Mouse (Mus musculus) liver (tissue): ENCODE measurements around the gene Kmo.

ENCODE experiments used
- DNase-seq: peaks from one replicate; pipeline ENCODE4 v3.0.0-alpha.2; 2020; ENCODE audit warnings: mixed read lengths

The Kmo gene

GRCm38 (mm10) chr1:175619814-175620431, at the start of gene Kmo:
Gene Kmo (plus strand): TSS chr1:175620381.
- DNase-seq: no peak

GRCm38 (mm10) chr1:175574129-175574528, 46.1 kb upstream of the Kmo start:
- DNase-seq: no peak

DNA sequence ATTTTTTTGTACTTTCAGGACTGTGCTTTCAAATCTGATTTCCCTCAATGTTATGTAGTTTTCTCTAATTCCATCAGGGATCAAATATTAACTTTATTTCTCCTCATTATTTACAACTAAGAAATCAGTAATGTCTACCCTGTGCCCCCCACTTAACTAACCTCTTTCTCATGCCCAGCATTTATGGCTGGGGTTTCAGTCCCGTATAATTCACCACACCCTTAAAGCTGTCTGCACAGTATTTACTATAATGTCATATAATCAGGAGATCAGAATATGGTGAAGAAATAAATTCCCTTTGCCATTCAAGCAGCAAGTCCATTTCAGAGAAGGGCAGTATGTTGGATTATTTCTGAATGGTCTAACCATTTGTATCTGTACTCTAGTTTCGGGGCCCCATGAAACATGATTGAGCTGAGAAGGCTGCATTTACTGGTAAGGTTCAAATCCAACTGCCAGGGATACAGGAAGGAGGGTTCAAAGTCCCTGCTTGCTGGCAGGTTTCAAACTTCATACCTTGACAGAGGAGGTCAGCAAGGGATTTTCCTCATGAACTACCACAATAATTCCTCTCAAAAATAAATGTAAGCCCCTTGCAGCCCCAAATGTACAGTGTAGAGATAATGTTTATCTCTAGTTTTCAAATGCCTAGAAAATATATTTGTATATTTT, 41.6 kb upstream of the Kmo start:
- no peak for DNase-seq

DNA sequence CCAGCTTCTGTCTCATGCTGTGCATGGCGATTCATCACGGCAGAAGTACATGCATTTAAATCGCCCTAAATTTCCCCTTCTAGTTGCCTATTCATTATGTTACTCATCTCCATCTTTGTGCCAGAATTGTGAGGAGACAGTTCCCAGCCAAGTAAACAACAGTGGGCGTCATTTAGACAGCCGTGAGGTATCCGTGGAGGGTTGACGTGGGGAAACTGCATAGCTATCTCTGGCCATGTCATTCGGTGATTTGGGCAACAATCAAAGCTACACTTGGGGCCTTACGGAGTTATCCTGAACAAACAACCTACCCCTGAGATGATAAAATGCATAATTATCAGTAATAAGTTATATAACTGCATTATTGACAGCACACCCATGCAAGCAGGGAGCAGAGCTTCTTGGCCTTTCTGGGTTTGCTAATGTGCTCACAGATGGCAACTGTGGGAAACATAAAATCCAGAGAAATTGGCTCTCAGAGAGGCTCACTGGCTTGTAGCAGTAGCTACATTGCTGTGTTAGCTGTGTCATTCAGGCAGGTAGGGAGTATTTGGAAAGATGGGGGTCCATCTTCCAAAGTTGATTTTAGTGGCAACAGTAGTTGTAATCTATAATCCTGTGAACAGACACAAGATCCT, 40.5 kb upstream of the Kmo start:
- DNase-seq: no peak

DNA sequence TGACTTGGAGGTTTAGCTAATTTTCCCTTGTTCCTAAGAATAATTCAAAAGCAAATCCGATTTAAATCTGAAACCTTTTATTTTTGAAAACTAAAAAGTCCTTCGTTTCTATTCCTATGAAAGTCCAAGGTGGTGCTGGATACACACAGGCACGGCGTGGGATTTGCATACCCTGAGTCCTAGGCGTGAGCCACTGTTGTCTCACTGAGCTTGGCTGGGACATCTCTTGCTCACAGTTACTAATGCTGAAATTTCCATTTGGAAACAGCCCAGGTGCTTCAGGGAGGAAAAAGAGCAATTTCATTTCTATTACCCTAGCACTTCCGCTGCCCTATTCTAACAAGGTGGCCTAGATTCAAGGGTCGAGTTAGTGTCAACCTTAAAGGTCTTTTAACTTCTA, 39.8 kb upstream of the Kmo start:
- no peak for DNase-seq

GRCm38 (mm10) chr1:175582799-175583198, 37.4 kb upstream of the Kmo start:
- no peak for DNase-seq

GRCm38 (mm10) chr1:175585267-175585666, 34.9 kb upstream of the Kmo start:
- no peak for DNase-seq

- no peak for DNase-seq
These were observed 33.5 kb upstream of the Kmo start for GRCm38 (mm10) chr1:175586656-175587055.

DNA sequence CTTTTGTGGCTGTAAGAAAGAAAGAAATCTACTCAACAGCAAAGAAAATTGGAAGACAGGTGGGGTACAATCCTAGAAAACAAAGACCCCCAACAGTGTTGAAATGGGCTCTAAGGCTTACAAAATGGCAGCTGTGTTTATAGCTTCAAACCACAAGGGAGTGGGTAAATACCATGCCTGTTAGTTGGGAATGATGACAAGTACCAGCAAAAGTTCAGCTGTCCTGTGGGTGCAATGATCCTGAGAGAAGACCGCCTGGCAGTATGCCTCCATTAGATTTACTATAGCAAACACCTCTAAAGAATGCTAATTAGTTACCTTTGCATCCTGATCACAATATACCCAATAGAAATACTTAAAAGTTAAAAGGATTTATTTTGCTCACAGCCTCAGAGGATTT, 27.3 kb upstream of the Kmo start:
- DNase-seq: no peak

GRCm38 (mm10) chr1:175602231-175602630, 17.9 kb upstream of the Kmo start:
- DNase-seq: peak; percentile 52

DNA sequence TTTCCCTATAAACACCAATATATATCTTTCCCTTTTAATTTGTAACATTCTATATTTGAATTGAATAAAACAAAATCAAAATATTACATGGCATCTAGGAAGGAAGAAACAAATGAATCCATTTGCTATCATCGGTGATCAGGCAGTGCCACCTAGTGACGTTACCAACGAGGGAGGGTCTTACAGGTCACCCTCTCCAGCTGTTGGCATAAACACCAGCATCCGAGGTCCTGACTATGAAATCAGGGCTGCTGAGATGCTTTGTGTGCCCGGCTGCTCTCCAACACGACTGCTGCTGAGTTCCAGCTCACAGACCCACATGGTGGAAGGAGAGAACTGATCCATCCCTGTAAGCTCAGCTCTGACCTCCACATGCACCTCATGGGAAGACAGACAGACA, 16.8 kb upstream of the Kmo start:
- DNase-seq: no peak

DNA sequence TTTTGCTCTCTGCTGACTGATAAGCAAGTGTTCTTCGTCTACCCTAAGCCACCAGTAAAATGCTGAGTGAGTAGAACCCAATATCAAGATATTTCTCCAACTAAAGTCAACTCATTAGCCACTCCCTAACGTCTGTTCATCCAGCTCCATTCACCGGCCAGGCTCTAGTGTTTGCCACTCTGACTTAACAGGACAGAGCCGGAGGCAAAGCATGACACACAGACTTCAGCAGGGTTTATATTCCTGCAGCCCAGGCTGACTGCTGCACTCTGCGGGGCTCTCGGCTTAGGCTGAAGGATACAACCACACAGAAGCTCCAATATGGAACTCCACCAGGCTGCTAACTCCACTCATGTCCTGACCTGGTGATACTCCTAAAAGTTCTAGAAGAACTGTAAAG, 12.9 kb upstream of the Kmo start:
- no peak for DNase-seq

DNA sequence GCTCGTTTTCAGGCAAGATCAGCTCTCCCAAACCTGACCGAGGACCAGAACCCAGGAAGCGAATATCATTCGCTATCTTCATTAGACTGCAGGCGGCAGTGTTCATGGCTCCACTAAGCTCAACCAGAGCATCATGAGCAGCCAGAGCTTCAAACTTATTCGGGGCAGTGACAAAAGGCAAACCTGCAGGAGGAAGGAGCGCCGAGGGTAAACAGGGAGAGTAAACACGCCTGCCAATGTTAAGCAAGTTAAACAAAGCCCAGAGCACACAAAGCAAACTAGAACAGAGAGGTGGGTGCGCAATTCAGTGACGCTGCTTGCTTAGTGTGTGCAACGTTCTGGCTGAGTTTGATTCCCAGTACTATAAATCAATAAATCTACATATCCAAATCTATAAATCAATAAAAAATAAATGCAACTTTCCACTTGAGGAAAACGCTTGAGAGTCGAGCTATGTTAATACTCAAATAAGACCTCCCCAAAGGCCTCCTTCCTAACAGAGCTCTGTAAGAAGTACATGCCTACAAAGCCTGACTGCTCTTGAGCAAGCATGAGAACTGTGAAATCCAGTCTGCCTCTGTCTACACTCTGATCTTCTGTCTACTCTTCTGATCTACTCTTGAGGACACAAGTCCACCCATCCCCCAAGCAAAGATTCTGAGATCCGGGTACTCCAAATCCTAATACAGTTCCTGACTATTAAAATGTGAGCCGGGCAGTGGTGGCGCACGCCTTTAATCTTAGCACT, 12.2 kb upstream of the Kmo start:
- DNase-seq: peak; percentile 14

DNA sequence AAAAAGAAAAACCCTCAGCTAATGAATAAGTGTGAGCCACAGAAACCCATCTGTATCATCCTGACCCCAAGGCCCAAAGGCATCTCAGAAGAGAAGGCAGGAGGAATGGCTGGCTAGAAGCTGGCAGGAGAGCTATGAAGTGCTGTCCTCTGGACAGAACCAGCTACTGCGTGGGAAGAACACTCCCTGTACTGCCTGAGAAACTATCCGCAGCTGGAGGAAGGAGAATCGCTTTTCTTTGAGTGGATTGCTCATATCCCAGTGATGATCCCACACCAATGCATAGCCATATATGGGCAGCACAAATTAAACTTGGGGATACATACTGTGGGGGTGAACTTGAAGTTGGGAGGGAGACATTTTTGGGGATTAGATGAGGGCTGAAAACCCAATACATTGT, 11.5 kb upstream of the Kmo start:
- DNase-seq: no peak

DNA sequence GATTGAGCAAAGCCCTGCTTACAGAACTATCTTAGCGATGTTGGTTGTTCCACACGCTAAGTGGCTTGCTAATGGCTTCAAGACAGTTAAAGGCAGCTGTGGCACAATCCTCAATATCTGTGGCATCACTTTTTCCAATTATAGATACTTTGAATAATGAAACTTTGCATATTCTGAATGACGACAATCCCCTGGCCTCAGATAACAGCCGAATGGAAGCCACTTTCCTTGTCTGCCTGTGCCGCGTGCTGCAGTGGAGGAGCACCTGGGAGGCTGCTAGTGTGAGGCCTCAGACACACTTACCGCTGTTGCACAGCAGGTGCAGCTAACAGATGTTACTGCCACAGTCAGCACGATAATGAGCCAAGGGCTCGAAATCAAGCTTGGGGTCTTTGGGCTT, 5.2 kb upstream of the Kmo start:
- no peak for DNase-seq

GRCm38 (mm10) chr1:175623656-175624055, 3.5 kb downstream of the Kmo start:
- no peak for DNase-seq

GRCm38 (mm10) chr1:175625257-175625879, 5.2 kb downstream of the Kmo start, which contains the start of gene Fh1:
Gene Fh1 (minus strand): TSS chr1:175625635.
- peak; percentile 94 for DNase-seq

- peak; percentile 33 for DNase-seq
These were observed 6.0 kb downstream of the Kmo start for GRCm38 (mm10) chr1:175625990-175626692.

DNA sequence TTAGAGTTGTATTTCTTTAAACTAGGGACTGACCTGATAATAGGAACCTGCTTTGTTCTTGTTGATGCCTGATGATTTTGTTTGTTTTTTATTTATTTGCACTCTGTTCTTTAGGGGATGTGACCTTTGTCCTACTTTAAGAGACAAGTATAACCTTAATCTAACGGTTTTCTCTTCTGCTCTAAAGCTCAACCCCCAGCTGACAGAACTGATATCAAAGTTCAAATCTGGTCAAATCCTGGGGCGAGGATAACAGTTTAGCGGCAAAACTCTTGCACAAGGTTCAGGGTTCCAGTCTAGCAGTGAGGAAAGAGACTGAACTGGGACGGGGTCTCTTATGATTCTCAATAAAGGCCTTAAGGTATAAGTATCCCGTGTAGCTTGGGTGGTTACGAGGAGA, 9.1 kb downstream of the Kmo start:
- no peak for DNase-seq

DNA sequence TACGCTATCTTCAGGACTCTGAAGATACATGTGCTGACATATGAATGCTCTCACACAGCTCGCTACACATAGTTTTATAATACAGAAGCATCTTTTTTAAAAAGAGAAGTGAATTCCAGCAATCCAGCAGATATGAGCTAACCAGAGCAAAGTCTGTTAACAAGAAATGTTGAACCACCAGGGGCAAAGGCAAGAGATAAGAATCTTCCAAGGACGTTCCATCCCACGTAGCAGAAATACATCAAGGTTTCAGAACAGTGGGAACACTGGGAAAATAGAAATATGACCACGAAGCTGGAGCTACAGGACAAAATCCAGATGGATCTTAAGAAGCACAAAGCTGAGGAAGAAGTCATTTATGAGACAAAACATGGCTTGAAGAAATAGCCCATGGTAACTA, 10.2 kb downstream of the Kmo start:
- no peak for DNase-seq

GRCm38 (mm10) chr1:175631080-175631479, 10.9 kb downstream of the Kmo start:
- no peak for DNase-seq

DNA sequence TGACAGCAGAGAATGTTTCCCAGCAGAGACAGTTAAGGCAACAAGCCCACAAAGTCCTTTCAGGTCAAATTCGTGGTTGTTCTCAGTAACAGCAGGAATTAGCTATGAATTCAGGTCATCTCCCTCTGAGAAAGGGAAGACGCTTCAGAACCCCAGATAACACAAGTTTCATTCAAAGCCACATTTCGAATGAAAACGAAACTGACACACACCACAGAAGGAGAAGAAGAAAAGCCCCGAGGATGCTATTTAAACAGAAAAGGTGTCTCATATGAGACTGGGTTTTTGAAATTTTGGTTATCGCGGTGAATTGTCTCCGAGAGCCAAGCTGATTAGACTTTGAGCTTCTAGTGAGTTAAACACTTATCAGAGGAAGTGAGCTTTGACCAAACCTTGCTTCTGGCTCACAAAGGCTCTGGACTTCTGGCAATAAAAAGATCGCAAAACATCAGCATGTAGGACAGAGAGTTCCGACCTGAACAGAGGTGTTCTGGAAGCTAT, 11.6 kb downstream of the Kmo start:
- no peak for DNase-seq
